ENCODE assay signal across 29 mouse cellular contexts in the genomic region with DNA sequence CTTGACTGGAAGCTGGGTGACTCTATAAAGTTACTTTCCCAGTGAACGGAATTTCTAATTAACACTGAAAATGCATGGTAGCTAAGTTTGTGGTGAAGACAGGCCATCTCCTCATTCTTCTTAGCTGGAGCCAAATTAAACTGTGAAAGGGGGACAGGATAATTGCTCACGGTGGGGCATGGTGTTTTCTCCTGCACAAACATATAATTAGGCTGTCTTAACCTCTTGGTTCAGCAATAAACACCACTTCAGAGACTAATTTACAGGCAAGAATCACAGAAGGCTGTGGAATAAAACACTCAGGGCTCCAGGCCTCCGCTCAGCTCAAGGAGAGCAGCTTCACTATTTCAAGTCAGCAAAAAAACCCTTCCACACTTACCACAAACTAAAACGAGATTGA.
A peak's percentile ranks its signal among the peaks of the same experiment; 100 is the strongest.
DNase-seq lines count a peak whose midpoint lies in the region; ATAC-seq lines count a peak whose summit lies in the region.
"Had no signal": no experiment of that assay in that cellular context is flagged by ENCODE, and none has a peak within 500 bp of the region (broad histone marks: within the 10 kb centered on the region; RNA-seq: fewer than 3 reads in every experiment).

No protein-coding gene starts in this region.

- peak; percentile 6 for DNase-seq in retina, embryonic 14.5 days (ENCODE audit: low spot score)
- no peak for DNase-seq in retina, postnatal 1 day
- no peak for DNase-seq in forebrain, embryonic 11.5 days (ENCODE audit: low spot score)
- peak; percentile 71 for DNase-seq in forelimb bud, embryonic 11.5 days (ENCODE audit: low read depth, low spot score)
- no peak for DNase-seq in left cerebral cortex, postnatal 14 days (ENCODE audit: low spot score in 2 of 2)
- DNase-seq in layer of hippocampus, adult 8-10 months (ENCODE audit: low spot score in 2 of 2), result no peak
- DNase-seq: adrenal gland, postnatal 14 days; B cell, adult 2 months; cerebellum, adult 11 months; cerebellum, postnatal 10 days; gastrocnemius, postnatal 10 days; heart, postnatal 10 days; kidney, adult 2 months; lung, postnatal 36 days; midbrain, embryonic 14.5 days; right cerebral cortex, postnatal 4 days; thymus, adult 18-20 months; thymus, postnatal 36 days had no signal

- H3K9me3 ChIP-seq in forebrain, embryonic 11.5 days (ENCODE audit: control insufficient read depth, low read length), result no peaks in the 10 kb centered on the region
- H3K9me3 ChIP-seq: embryonic facial prominence, embryonic 12.5 days; limb, embryonic 15.5 days; lung, embryonic 15.5 days; neural tube, embryonic 12.5 days had no signal

- no peaks in the 10 kb centered on the region for H3K36me3 ChIP-seq in forebrain, embryonic 11.5 days (ENCODE audit: control insufficient read depth, insufficient read depth, low read length)
- H3K36me3 ChIP-seq: embryonic facial prominence, embryonic 12.5 days; limb, embryonic 15.5 days; lung, embryonic 15.5 days; neural tube, embryonic 12.5 days had no signal

- peak; percentile 17; the same call in 1 of the 2 replicates for ATAC-seq in forebrain, embryonic 11.5 days (replicated peaks; ENCODE audit: low FRiP score)
- no peak for ATAC-seq in monocyte, adult 5-6 weeks (replicated peaks; ENCODE audit: insufficient number of reproducible peaks, low FRiP score, low TSS enrichment, poor library complexity, severe bottlenecking)
- ATAC-seq: inflammation-experienced regulatory T-cells, adult 6 months had no signal

- H3K4me3 ChIP-seq in forebrain, embryonic 11.5 days (ENCODE audit: low read depth, low read length), result no peak overlapping the region
- H3K4me3 ChIP-seq: embryonic facial prominence, embryonic 12.5 days; limb, embryonic 15.5 days; lung, embryonic 15.5 days; megakaryocyte, embryonic 14.5 days; neural tube, embryonic 12.5 days had no signal

- peaks cover 7% of the 10 kb centered on the region; the same call in 1 of the 2 replicates for H3K4me1 ChIP-seq in forebrain, embryonic 11.5 days (replicated peaks; ENCODE audit: control insufficient read depth, insufficient read depth, low read length)
- H3K4me1 ChIP-seq: megakaryocyte, embryonic 14.5 days had no signal

- no peak overlapping the region for H3K9ac ChIP-seq in forebrain, embryonic 11.5 days (ENCODE audit: low read length)
- H3K9ac ChIP-seq: embryonic facial prominence, embryonic 12.5 days; limb, embryonic 15.5 days; liver, embryonic 14.5 days; lung, embryonic 15.5 days; neural tube, embryonic 12.5 days had no signal

- intact Hi-C loops in left cerebral cortex, postnatal 14 days (cut with DNase I), result no loop called here

- 25% methylated on average over 4 of the region's 4 CpGs for WGBS in forebrain, embryonic 11.5 days

- no peaks in the 10 kb centered on the region for H3K27me3 ChIP-seq in forebrain, embryonic 11.5 days (ENCODE audit: control insufficient read depth, insufficient read depth, low read length)
- H3K27me3 ChIP-seq: CH12.LX; embryonic facial prominence, embryonic 12.5 days; limb, embryonic 15.5 days; lung, embryonic 15.5 days; megakaryocyte, embryonic 14.5 days; neural tube, embryonic 12.5 days had no signal

- H3K27ac ChIP-seq in forebrain, embryonic 11.5 days (ENCODE audit: low read depth, low read length), result no peak overlapping the region
- H3K27ac ChIP-seq: embryonic facial prominence, embryonic 12.5 days; kidney, postnatal 0 days; limb, embryonic 15.5 days; liver, embryonic 14.5 days; lung, embryonic 15.5 days; neural tube, embryonic 12.5 days had no signal

- no peak overlapping the region for H3K4me2 ChIP-seq in forebrain, embryonic 11.5 days (ENCODE audit: low read depth, low read length, severe bottlenecking)
- H3K4me2 ChIP-seq: embryonic facial prominence, embryonic 12.5 days; heart, embryonic 11.5 days; limb, embryonic 15.5 days; lung, embryonic 15.5 days; neural tube, embryonic 12.5 days had no signal

Comparison
In these comparisons a context has a peak if more than half of its experiments do, and no peak if none do; other contexts are left out.
1. DNase-seq: peak in retina, embryonic 14.5 days (single experiment) and forelimb bud, embryonic 11.5 days (single experiment); none in retina, postnatal 1 day (single experiment), forebrain, embryonic 11.5 days (single experiment), left cerebral cortex, postnatal 14 days (0 of 2) and layer of hippocampus, adult 8-10 months (0 of 2).